Mouse (Mus musculus): Measurements from ENCODE around the gene Lipo4. TPM values are rescaled to one million over a fixed set of nuclear protein-coding genes. Genes with fewer than 3 reads are reported as not detected.

Gene Lipo4
- polyA plus RNA-seq (2012; fragmentation: generic; extraction: Trizol), result not detected

GRCm38 (mm10) chr19:33517680-33518079 is at the start of gene Lipo4:
Gene Lipo4, minus strand, starts transcription at chr19:33517780.

Other genes with a start within 250 kb of the Lipo4 start
- gene Rnls, start 125.5 kb downstream of the Lipo4 start, polyA plus RNA-seq (2012; fragmentation: generic; extraction: Trizol), result 1 to 10 TPM in 1 of 2 experiments, under 1 TPM in 1; 0.42 to 2.4 TPM
- not detected for gene Gm8978, start 107.5 kb upstream of the Lipo4 start, polyA plus RNA-seq (2012; fragmentation: generic; extraction: Trizol)
- gene Lipo2, start 233.6 kb upstream of the Lipo4 start, polyA plus RNA-seq (2012; fragmentation: generic; extraction: Trizol), result not detected
- gene Lipo3, start 244.2 kb upstream of the Lipo4 start, polyA plus RNA-seq (2012; fragmentation: generic; extraction: Trizol), result under 1 TPM in 1 of 2 experiments, not detected in 1; 0.12 TPM